Comparison of ENCODE assay signal across 7 mouse cellular contexts in genomic region chr1:119419151-119420105, GRCm38 (mm10). TPM values are rescaled to one million over a fixed set of nuclear protein-coding genes. Genes with fewer than 3 reads are reported as not detected.
DNase-seq lines count a peak whose midpoint lies in the region; ATAC-seq and TF ChIP-seq lines count a peak whose summit lies in the region.

No protein-coding gene starts in this region.

- no peaks in the 10 kb centered on the region for H3K36me3 ChIP-seq in lung, postnatal 0 days (ENCODE audit: insufficient read depth, low read length)
- H3K36me3 ChIP-seq in forebrain, embryonic 11.5 days (ENCODE audit: control insufficient read depth, insufficient read depth, low read length), result no peaks in the 10 kb centered on the region
- H3K36me3 ChIP-seq in limb, embryonic 14.5 days (ENCODE audit: control insufficient read depth, insufficient read depth, low read length), result no peaks in the 10 kb centered on the region
- H3K36me3 ChIP-seq in stomach, embryonic 15.5 days, result no peaks in the 10 kb centered on the region

- no peak for ATAC-seq in lung, postnatal 0 days
- ATAC-seq in forebrain, embryonic 11.5 days (replicated peaks; ENCODE audit: low FRiP score), result peak; percentile 21; the same call in 1 of the 2 replicates
- no peak for ATAC-seq in limb, embryonic 14.5 days (ENCODE audit: low FRiP score, low read depth)
- no peak for ATAC-seq in stomach, embryonic 15.5 days (ENCODE audit: insufficient read depth, low FRiP score, low read depth)

- peaks cover 61% of the 10 kb centered on the region for H3K27me3 ChIP-seq in lung, postnatal 0 days (replicated peaks; ENCODE audit: insufficient read depth, low read length)
- H3K27me3 ChIP-seq in forebrain, embryonic 11.5 days (ENCODE audit: control insufficient read depth, insufficient read depth, low read length), result peaks cover 62% of the 10 kb centered on the region
- peaks cover 64% of the 10 kb centered on the region for H3K27me3 ChIP-seq in limb, embryonic 14.5 days (ENCODE audit: control insufficient read depth, insufficient read depth, low read length)
- peaks cover 65% of the 10 kb centered on the region for H3K27me3 ChIP-seq in stomach, embryonic 15.5 days (replicated peaks)

- peak overlapping the region; percentile 65 for H3K4me3 ChIP-seq in lung, postnatal 0 days (ENCODE audit: low read depth, low read length)
- H3K4me3 ChIP-seq in forebrain, embryonic 11.5 days (ENCODE audit: low read depth, low read length), result peak overlapping the region; percentile 54
- H3K4me3 ChIP-seq in limb, embryonic 14.5 days (replicated peaks; ENCODE audit: low read length), result peak overlapping the region; percentile 66
- H3K4me3 ChIP-seq in stomach, embryonic 15.5 days (replicated peaks), result peak overlapping the region; percentile 62; the same call in 1 of the 2 replicates

- TF ChIP-seq CTCF in lung, postnatal 0 days (IDR thresholded peaks at IDR 0.05), result no peak

- H3K9me3 ChIP-seq in lung, postnatal 0 days (ENCODE audit: low read length), result no peaks in the 10 kb centered on the region
- no peaks in the 10 kb centered on the region for H3K9me3 ChIP-seq in forebrain, embryonic 11.5 days (ENCODE audit: control insufficient read depth, low read length)
- H3K9me3 ChIP-seq in limb, embryonic 14.5 days (ENCODE audit: control insufficient read depth, low read length), result no peaks in the 10 kb centered on the region
- H3K9me3 ChIP-seq in stomach, embryonic 15.5 days, result no peaks in the 10 kb centered on the region

- TF ChIP-seq POLR2A in limb, embryonic 14.5 days (IDR thresholded peaks at IDR 0.05; ENCODE audit: borderline replicate concordance, extremely low read depth, insufficient read depth, insufficient read length), result no peak

- WGBS in lung, postnatal 0 days, result 9% methylated on average over 29 of the region's 29 CpGs
- WGBS in forebrain, embryonic 11.5 days, result 1% methylated on average over 29 of the region's 29 CpGs
- 4% methylated on average over 29 of the region's 29 CpGs for WGBS in limb, embryonic 14.5 days
- 4% methylated on average over 29 of the region's 29 CpGs for WGBS in stomach, embryonic 15.5 days

- H3K4me1 ChIP-seq in lung, postnatal 0 days (ENCODE audit: insufficient read depth, low read depth, low read length), result peaks cover 6% of the 10 kb centered on the region; the same call in 1 of the 2 replicates
- H3K4me1 ChIP-seq in forebrain, embryonic 11.5 days (replicated peaks; ENCODE audit: control insufficient read depth, insufficient read depth, low read length), result peaks cover 9% of the 10 kb centered on the region; the same call in 1 of the 2 replicates
- peaks cover 15% of the 10 kb centered on the region; the same call in 1 of the 2 replicates for H3K4me1 ChIP-seq in limb, embryonic 14.5 days (ENCODE audit: control insufficient read depth, insufficient read depth, low read length)
- H3K4me1 ChIP-seq in stomach, embryonic 15.5 days, result peaks cover 20% of the 10 kb centered on the region

- no peak for TF ChIP-seq EP300 in lung, postnatal 0 days (IDR thresholded peaks at IDR 0.05)

- H3K9ac ChIP-seq in lung, postnatal 0 days (replicated peaks; ENCODE audit: low read depth), result no peak overlapping the region
- H3K9ac ChIP-seq in forebrain, embryonic 11.5 days (ENCODE audit: low read length), result peak overlapping the region; percentile 20; the same call in 1 of the 2 replicates
- H3K9ac ChIP-seq in limb, embryonic 14.5 days (ENCODE audit: low read depth, low read length, severe bottlenecking), result no peak overlapping the region
- no peak overlapping the region for H3K9ac ChIP-seq in stomach, embryonic 15.5 days

- H3K4me2 ChIP-seq in lung, postnatal 0 days (replicated peaks; ENCODE audit: low read depth, low read length), result peak overlapping the region; percentile 17; the same call in 1 of the 2 replicates
- peak overlapping the region; percentile 96 for H3K4me2 ChIP-seq in forebrain, embryonic 11.5 days (ENCODE audit: low read depth, low read length, severe bottlenecking)
- peak overlapping the region; percentile 88 for H3K4me2 ChIP-seq in limb, embryonic 14.5 days (replicated peaks; ENCODE audit: low read depth, low read length, severe bottlenecking)
- H3K4me2 ChIP-seq in stomach, embryonic 15.5 days, result peak overlapping the region; percentile 99

- no peak overlapping the region for H3K27ac ChIP-seq in lung, postnatal 0 days (ENCODE audit: low read length)
- no peak overlapping the region for H3K27ac ChIP-seq in forebrain, embryonic 11.5 days (ENCODE audit: low read depth, low read length)
- H3K27ac ChIP-seq in limb, embryonic 14.5 days (replicated peaks; ENCODE audit: low read depth, low read length), result no peak overlapping the region
- H3K27ac ChIP-seq in stomach, embryonic 15.5 days, result no peak overlapping the region

- DNase-seq in lung, postnatal 0 days (ENCODE audit: low spot score), result no peak
- DNase-seq in lung, postnatal 36 days, result no peak
- DNase-seq in forebrain, embryonic 11.5 days (ENCODE audit: low spot score), result peak; percentile 72
- no peak for DNase-seq in limb, embryonic 14.5 days (ENCODE audit: low spot score)
- DNase-seq in layer of hippocampus, adult 9-11 months, result no peak
- DNase-seq in gastrocnemius, postnatal 4 days (ENCODE audit: low spot score in 2 of 2), result no peak

RNA-seq across cellular contexts. Expression of gene Inhbb, which starts 2.6 kb away (rescaled TPM):
- 2.4 and 2.9 TPM in 2 replicates for polyA plus RNA-seq in lung, postnatal 0 days (2015; fragmentation: Nextera tagmentation; extraction: Ambion mirVana)
- polyA plus RNA-seq in forebrain, embryonic 11.5 days (2014; fragmentation: Nextera tagmentation; extraction: Ambion mirVana), result 0.63 and 0.81 TPM in 2 replicates
- polyA plus RNA-seq in limb, embryonic 14.5 days (2012; rRNA removed), result 2.8 and 2.9 TPM in 2 replicates
- polyA plus RNA-seq in limb, embryonic 14.5 days (2014; fragmentation: Nextera tagmentation; extraction: Ambion mirVana), result 1.5 and 1.6 TPM in 2 replicates
- 0.93 and 1.2 TPM in 2 replicates for polyA plus RNA-seq in stomach, embryonic 15.5 days (2015; fragmentation: Nextera tagmentation; extraction: Ambion mirVana)
- total RNA-seq in gastrocnemius, postnatal 4 days (2021), result 1 to 10 TPM in 1 of 2 experiments, under 1 TPM in 1; 0.64 to 1.7 TPM

Comparison
In these comparisons a context has a peak if more than half of its experiments do, and no peak if none do; other contexts are left out.
1. H3K4me2 ChIP-seq: peak in every context shown above with its lines; median percentile 99 in stomach, embryonic 15.5 days; 96 in forebrain, embryonic 11.5 days; 88 in limb, embryonic 14.5 days; 17 in lung, postnatal 0 days.